Mouse (Mus musculus): ENCODE results near the gene Upk1b. TPM values are rescaled to one million over a fixed set of nuclear protein-coding genes. Genes with fewer than 3 reads are reported as not detected.
A peak's percentile ranks its signal among the peaks of the same experiment; 100 is the strongest.

Upk1b gene
- polyA plus RNA-seq, 1 experiment from 2014 or later = 2.6 TPM

- Histone ChIP-seq H3K36me3 (replicated peaks; ENCODE audit: insufficient read depth, low read length) (no peaks in the 10 kb centered on the region), H3K9ac (replicated peaks) (no peak overlapping the region), H3K27ac (ENCODE audit: low read depth) (peak overlapping the region; percentile 41), H3K27me3 (ENCODE audit: insufficient read depth, low read length) (0 out of 2 replicates have a peak, but pooled peaks cover 3% of the 10 kb centered on the region), H3K9me3 (ENCODE audit: low read length) (no peaks in the 10 kb centered on the region), H3K4me1 (ENCODE audit: insufficient read depth) (peaks cover 4% of the 10 kb centered on the region; the same call in 1 of the 2 replicates), H3K4me2 (ENCODE audit: low read depth, low read length) (no peak overlapping the region), H3K4me3 (ENCODE audit: low read depth, low read length) (no peak overlapping the region)
- DNase-seq (no peak), ATAC-seq (no peak)
- 81% methylated on average over 5 of the region's 5 CpGs for WGBS (ENCODE audit: insufficient replicate concordance)
- TF ChIP-seq EP300 (IDR thresholded peaks at IDR 0.05; ENCODE audit: low read depth) (no peak), CTCF (IDR thresholded peaks at IDR 0.05; ENCODE audit: low read depth) (no peak)
Measured at GRCm38 (mm10) chr16:38760239-38760638, 39.9 kb downstream of the Upk1b start.

- H3K36me3 ChIP-seq (replicated peaks; ENCODE audit: insufficient read depth, low read length) = no peaks in the 10 kb centered on the region
- no peak overlapping the region for H3K9ac ChIP-seq (replicated peaks)
- H3K27ac ChIP-seq (ENCODE audit: low read depth) = peak overlapping the region; percentile 12; the same call in 1 of the 2 replicates
- DNase-seq (peak; percentile 36), ATAC-seq (peak; percentile 43)
- WGBS (ENCODE audit: insufficient replicate concordance) = 61% methylated on average over 12 of the region's 12 CpGs
- H3K9me3 ChIP-seq (ENCODE audit: low read length) = no peaks in the 10 kb centered on the region
- H3K4me3 ChIP-seq (ENCODE audit: low read depth, low read length) = no peak overlapping the region
- H3K4me1 ChIP-seq (ENCODE audit: insufficient read depth) = peaks cover 7% of the 10 kb centered on the region; the same call in 1 of the 2 replicates
- peak; percentile 3; the same call in 1 of the 2 replicates for TF ChIP-seq CTCF (IDR thresholded peaks at IDR 0.05; ENCODE audit: low read depth)
- TF ChIP-seq EP300 (IDR thresholded peaks at IDR 0.05; ENCODE audit: low read depth) = no peak
- no peak overlapping the region for H3K4me2 ChIP-seq (ENCODE audit: low read depth, low read length)
- H3K27me3 ChIP-seq (ENCODE audit: insufficient read depth, low read length) = 0 out of 2 replicates have a peak, but pooled peaks cover 3% of the 10 kb centered on the region
Measured at GRCm38 (mm10) chr16:38758104-38758861, 41.8 kb downstream of the Upk1b start.

GRCm38 (mm10) chr16:38757626-38758025, 42.5 kb downstream of the Upk1b start:
- H3K27ac ChIP-seq (ENCODE audit: low read depth) = 0 out of 2 replicates have a peak overlapping the region, but pooled peaks have one; percentile 4

GRCm38 (mm10) chr16:38756572-38756971, 43.6 kb downstream of the Upk1b start:
- ATAC-seq (no peak), DNase-seq (no peak)
- H3K4me3 ChIP-seq (ENCODE audit: low read depth, low read length) = no peak overlapping the region
- H3K9ac ChIP-seq (replicated peaks) = no peak overlapping the region
- 0 out of 2 replicates have a peak, but pooled peaks cover 3% of the 10 kb centered on the region for H3K27me3 ChIP-seq (ENCODE audit: insufficient read depth, low read length)
- no peak overlapping the region for H3K4me2 ChIP-seq (ENCODE audit: low read depth, low read length)
- peaks cover 5% of the 10 kb centered on the region; the same call in 1 of the 2 replicates for H3K4me1 ChIP-seq (ENCODE audit: insufficient read depth)
- WGBS (ENCODE audit: insufficient replicate concordance) = 41% methylated on average over 4 of the region's 4 CpGs
- H3K27ac ChIP-seq (ENCODE audit: low read depth) = no peak overlapping the region
- H3K36me3 ChIP-seq (replicated peaks; ENCODE audit: insufficient read depth, low read length) = no peaks in the 10 kb centered on the region
- H3K9me3 ChIP-seq (ENCODE audit: low read length) = no peaks in the 10 kb centered on the region
- no peak for TF ChIP-seq CTCF (IDR thresholded peaks at IDR 0.05; ENCODE audit: low read depth)
- no peak for TF ChIP-seq EP300 (IDR thresholded peaks at IDR 0.05; ENCODE audit: low read depth)

More at GRCm38 (mm10) chr16:38757626-38758025, 42.5 kb downstream of the Upk1b start:
- TF ChIP-seq CTCF (IDR thresholded peaks at IDR 0.05; ENCODE audit: low read depth) = no peak
- no peak for TF ChIP-seq EP300 (IDR thresholded peaks at IDR 0.05; ENCODE audit: low read depth)
- H3K9ac ChIP-seq (replicated peaks) = no peak overlapping the region
- H3K4me3 ChIP-seq (ENCODE audit: low read depth, low read length) = no peak overlapping the region
- no peaks in the 10 kb centered on the region for H3K36me3 ChIP-seq (replicated peaks; ENCODE audit: insufficient read depth, low read length)
- no peak for ATAC-seq
- H3K4me2 ChIP-seq (ENCODE audit: low read depth, low read length) = no peak overlapping the region
- 0 out of 2 replicates have a peak, but pooled peaks cover 3% of the 10 kb centered on the region for H3K27me3 ChIP-seq (ENCODE audit: insufficient read depth, low read length)
- no peak for DNase-seq
- no peaks in the 10 kb centered on the region for H3K9me3 ChIP-seq (ENCODE audit: low read length)
- H3K4me1 ChIP-seq (ENCODE audit: insufficient read depth) = peaks cover 5% of the 10 kb centered on the region; the same call in 1 of the 2 replicates
- WGBS (ENCODE audit: insufficient replicate concordance) = 90% methylated on average over 19 of the region's 19 CpGs

- DNase-seq (no peak), ATAC-seq (0 out of 2 replicates have a peak, but pooled peaks have one; percentile 15)
- no peaks in the 10 kb centered on the region for H3K36me3 ChIP-seq (replicated peaks; ENCODE audit: insufficient read depth, low read length)
- H3K4me3 ChIP-seq (ENCODE audit: low read depth, low read length) = no peak overlapping the region
- peak overlapping the region; percentile 42 for H3K4me2 ChIP-seq (ENCODE audit: low read depth, low read length)
- H3K27ac ChIP-seq (ENCODE audit: low read depth) = 0 out of 2 replicates have a peak overlapping the region, but pooled peaks have one; percentile 40
- no peaks in the 10 kb centered on the region for H3K9me3 ChIP-seq (ENCODE audit: low read length)
- WGBS (ENCODE audit: insufficient replicate concordance) = 36% methylated on average over 5 of the region's 5 CpGs
- no peak overlapping the region for H3K9ac ChIP-seq (replicated peaks)
- H3K27me3 ChIP-seq (ENCODE audit: insufficient read depth, low read length) = 0 out of 2 replicates have a peak, but pooled peaks cover 3% of the 10 kb centered on the region
- peaks cover 5% of the 10 kb centered on the region; the same call in 1 of the 2 replicates for H3K4me1 ChIP-seq (ENCODE audit: insufficient read depth)
- TF ChIP-seq EP300 (IDR thresholded peaks at IDR 0.05; ENCODE audit: low read depth) (no peak), CTCF (IDR thresholded peaks at IDR 0.05; ENCODE audit: low read depth) (no peak)
Measured at GRCm38 (mm10) chr16:38756177-38756503, 44.0 kb downstream of the Upk1b start.

- Histone ChIP-seq H3K36me3 (replicated peaks; ENCODE audit: insufficient read depth, low read length) (no peaks in the 10 kb centered on the region), H3K9me3 (ENCODE audit: low read length) (no peaks in the 10 kb centered on the region), H3K27me3 (ENCODE audit: insufficient read depth, low read length) (no peaks in the 10 kb centered on the region), H3K9ac (replicated peaks) (no peak overlapping the region), H3K4me2 (ENCODE audit: low read depth, low read length) (peak overlapping the region; percentile 42), H3K4me1 (ENCODE audit: insufficient read depth) (peaks cover 5% of the 10 kb centered on the region; the same call in 1 of the 2 replicates), H3K4me3 (ENCODE audit: low read depth, low read length) (no peak overlapping the region), H3K27ac (ENCODE audit: low read depth) (0 out of 2 replicates have a peak overlapping the region, but pooled peaks have one; percentile 40)
- no peak for TF ChIP-seq CTCF (IDR thresholded peaks at IDR 0.05; ENCODE audit: low read depth)
- TF ChIP-seq EP300 (IDR thresholded peaks at IDR 0.05; ENCODE audit: low read depth) = peak; percentile 83
- WGBS (ENCODE audit: insufficient replicate concordance) = 33% methylated on average over 7 of the region's 7 CpGs
- DNase-seq (no peak), ATAC-seq (peak; percentile 84)
Measured at GRCm38 (mm10) chr16:38755452-38756176, 44.5 kb downstream of the Upk1b start.

Data from liver, postnatal 0 days (tissue).